Mouse (Mus musculus) myocyte (in vitro differentiated cells): ENCODE results near the gene Fam163a.

Experiments
- MYOD1 ChIP-seq, 3 experiments: IDR thresholded peaks; one replicate each; pipeline ENCODE4 v1.6.1; 2011; ENCODE audit warnings: control low read depth in 2 of 3, low read depth in 2 of 3, mild to moderate bottlenecking in 2 of 3, moderate library complexity in 1 of 3; ENCODE audit not compliant: insufficient read length in 2 of 3, control insufficient read depth in 1 of 3
- POLR2A ChIP-seq: IDR thresholded peaks from one replicate; pipeline ENCODE4 v1.6.1; 2011; ENCODE audit warnings: low read depth, mild to moderate bottlenecking, control low read depth, moderate library complexity; ENCODE audit not compliant: insufficient read length
- USF1 ChIP-seq: IDR thresholded peaks from one replicate; pipeline ENCODE4 v1.6.1; 2011; ENCODE audit warnings: low read depth, mild to moderate bottlenecking, control low read depth, moderate library complexity

- TF ChIP-seq USF1 (no peak), POLR2A (no peak), MYOD1 (IDR thresholded peaks at IDR 0.05; ENCODE audit: control insufficient read depth in 1 of 3, insufficient read length in 2 of 3, low read depth in 2 of 3) (no peak)
These were observed 20.7 kb downstream of the Fam163a start for GRCm38 (mm10) chr1:156184158-156184571.
